28 mouse cellular contexts compared by ENCODE assay signal in the genomic region with DNA sequence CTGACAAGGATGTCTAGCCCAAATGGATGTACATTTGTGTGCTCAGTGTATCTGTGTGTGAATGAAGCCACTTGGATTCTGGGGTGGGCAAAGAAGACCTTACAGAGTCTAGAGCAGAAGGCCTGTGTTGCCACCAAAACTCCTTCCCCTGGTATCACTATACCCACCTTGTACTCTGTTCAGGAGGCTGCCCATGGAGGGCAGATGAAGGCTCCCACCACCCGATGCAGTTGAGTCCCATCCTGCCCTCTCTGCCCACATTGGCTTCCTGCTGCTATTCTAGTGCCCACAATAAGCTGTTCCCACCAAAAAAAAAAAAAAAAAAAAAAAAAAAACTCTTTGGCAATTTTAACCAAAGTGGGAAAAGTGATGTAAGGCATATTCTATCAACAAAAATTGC. TPM values are rescaled to one million over a fixed set of nuclear protein-coding genes. Genes with fewer than 3 reads are reported as not detected.
DNase-seq lines count a peak whose midpoint lies in the region; ATAC-seq and TF ChIP-seq lines count a peak whose summit lies in the region.
"Had no signal": no experiment of that assay in that cellular context is flagged by ENCODE, and none has a peak within 500 bp of the region (broad histone marks: within the 10 kb centered on the region; RNA-seq: fewer than 3 reads in every experiment).

No protein-coding gene starts in this region.

- no peaks in the 10 kb centered on the region for H3K27me3 ChIP-seq in liver, adult 2 months (ENCODE audit: control insufficient read depth, insufficient read depth, low read length)
- no peaks in the 10 kb centered on the region for H3K27me3 ChIP-seq in liver, postnatal 0 days (ENCODE audit: insufficient read depth, low read length)
- H3K27me3 ChIP-seq: CH12.LX; embryonic facial prominence, embryonic 12.5 days; forebrain, embryonic 13.5 days; forebrain, embryonic 15.5 days had no signal

- TF ChIP-seq POLR2A in liver, adult 2 months (IDR thresholded peaks at IDR 0.05; ENCODE audit: extremely low read depth, insufficient read depth, low read length): no peak

- 0 out of 2 replicates have a peak overlapping the region, but pooled peaks have one; percentile 14 for H3K27ac ChIP-seq in liver, adult 2 months (replicated peaks; ENCODE audit: insufficient read depth, low read depth, low read length)
- no peak overlapping the region for H3K27ac ChIP-seq in liver, postnatal 0 days (ENCODE audit: low read depth)
- no peak overlapping the region for H3K27ac ChIP-seq in ES-E14 (ENCODE audit: insufficient read depth, low read depth, low read length, poor library complexity, severe bottlenecking)
- H3K27ac ChIP-seq: embryonic facial prominence, embryonic 10.5 days; embryonic facial prominence, embryonic 12.5 days; forebrain, embryonic 13.5 days; forebrain, embryonic 15.5 days had no signal

- in situ Hi-C loops in ES-E14 (cut with MboI; ENCODE audit: low sequenced_read_pairs in 2 of 2, unreplicated experiment in 2 of 2): no loop called here

- no peak for DNase-seq in liver, adult 2 months (ENCODE audit: extremely low read depth, low read depth, low spot score)
- DNase-seq in liver, postnatal 0 days: no peak
- DNase-seq in 416B (ENCODE audit: low read depth) (peak; percentile 68), ES-E14 (ENCODE audit: low read depth, low spot score) (no peak)
- DNase-seq in thymus, postnatal 0 days (ENCODE audit: low spot score): no peak
- DNase-seq in thymus, postnatal 10 days (ENCODE audit: low spot score in 2 of 2): no peak
- DNase-seq: adrenal gland, adult 2 months; adrenal gland, postnatal 10 days; adrenal gland, postnatal 25 days; B cell, adult 2 months; cerebellum, adult 11 months; cerebellum, adult 18-20 months; cerebellum, adult 8-10 months; cerebellum, adult 9-11 months; cerebellum, postnatal 36 days; forebrain, postnatal 0 days had no signal

- no peak for TF ChIP-seq EP300 in liver, postnatal 0 days (IDR thresholded peaks at IDR 0.05; ENCODE audit: low read depth)

- peaks cover 14% of the 10 kb centered on the region for H3K4me1 ChIP-seq in liver, adult 2 months (ENCODE audit: control insufficient read depth, insufficient read depth, low read length)
- H3K4me1 ChIP-seq in liver, postnatal 0 days (ENCODE audit: insufficient read depth): no peaks in the 10 kb centered on the region
- H3K4me1 ChIP-seq in ES-E14 (ENCODE audit: control insufficient read depth in 2 of 2, insufficient read depth in 2 of 2, low read length in 2 of 2, poor library complexity in 1 of 2): no peaks in the 10 kb centered on the region
- H3K4me1 ChIP-seq: embryonic facial prominence, embryonic 10.5 days; embryonic facial prominence, embryonic 12.5 days; forebrain, embryonic 13.5 days; forebrain, embryonic 15.5 days had no signal

- TF ChIP-seq CTCF in liver, adult 2 months (IDR thresholded peaks at IDR 0.05; ENCODE audit: low read depth, low read length): no peak
- TF ChIP-seq CTCF in liver, postnatal 0 days (IDR thresholded peaks at IDR 0.05; ENCODE audit: low read depth): no peak

- H3K9me3 ChIP-seq in liver, postnatal 0 days (ENCODE audit: low read length): no peaks in the 10 kb centered on the region
- H3K9me3 ChIP-seq in ES-E14 (ENCODE audit: control insufficient read depth, insufficient read depth, low read depth, low read length): no peaks in the 10 kb centered on the region
- H3K9me3 ChIP-seq: embryonic facial prominence, embryonic 10.5 days; embryonic facial prominence, embryonic 12.5 days; forebrain, embryonic 13.5 days; forebrain, embryonic 15.5 days had no signal

- H3K4me2 ChIP-seq in liver, postnatal 0 days (ENCODE audit: low read depth, low read length): no peak overlapping the region
- H3K4me2 ChIP-seq: embryonic facial prominence, embryonic 12.5 days; forebrain, embryonic 13.5 days; forebrain, embryonic 15.5 days had no signal

- peaks cover 3% of the 10 kb centered on the region; the same call in 1 of the 2 replicates for H3K79me2 ChIP-seq in liver, adult 2 months (ENCODE audit: control insufficient read depth, insufficient read depth, low read length)

- peaks cover 4% of the 10 kb centered on the region for H3K36me3 ChIP-seq in liver, adult 2 months (ENCODE audit: control insufficient read depth, insufficient read depth, low read length)
- H3K36me3 ChIP-seq in liver, postnatal 0 days (replicated peaks; ENCODE audit: insufficient read depth, low read length): no peaks in the 10 kb centered on the region
- no peaks in the 10 kb centered on the region for H3K36me3 ChIP-seq in ES-E14 (ENCODE audit: control insufficient read depth, insufficient read depth, low read length, poor library complexity, severe bottlenecking)
- H3K36me3 ChIP-seq: embryonic facial prominence, embryonic 10.5 days; embryonic facial prominence, embryonic 12.5 days; forebrain, embryonic 15.5 days had no signal

- no peak overlapping the region for H3K9ac ChIP-seq in liver, adult 2 months (ENCODE audit: low read depth, low read length)
- H3K9ac ChIP-seq in liver, postnatal 0 days (replicated peaks): no peak overlapping the region
- no peak overlapping the region for H3K9ac ChIP-seq in ES-E14 (ENCODE audit: insufficient read depth, low read depth, low read length, poor library complexity, severe bottlenecking)
- H3K9ac ChIP-seq: embryonic facial prominence, embryonic 12.5 days; forebrain, embryonic 13.5 days; forebrain, embryonic 15.5 days; forebrain, postnatal 0 days had no signal

- no peak; the same call in 1 of the 2 replicates for ATAC-seq in liver, postnatal 0 days
- ATAC-seq: CD4-positive, CD25-positive, alpha-beta regulatory T cell, adult 4 months; forebrain, embryonic 13.5 days; forebrain, embryonic 15.5 days; forebrain, postnatal 0 days had no signal

- WGBS in liver, adult 2 months: 100% methylated on average over 1 of the region's 1 CpGs
- 33% methylated on average over 1 of the region's 1 CpGs for WGBS in liver, postnatal 0 days (ENCODE audit: insufficient replicate concordance)

- H3K4me3 ChIP-seq in liver, adult 2 months (ENCODE audit: insufficient read depth, low read depth, low read length): no peak overlapping the region
- no peak overlapping the region for H3K4me3 ChIP-seq in liver, postnatal 0 days (ENCODE audit: low read depth, low read length)
- no peak overlapping the region for H3K4me3 ChIP-seq in ES-E14 (ENCODE audit: insufficient read depth in 1 of 2, low read depth in 1 of 2, low read length in 2 of 2, poor library complexity in 1 of 2, severe bottlenecking in 1 of 2)
- H3K4me3 ChIP-seq: embryonic facial prominence, embryonic 10.5 days; embryonic facial prominence, embryonic 12.5 days; forebrain, embryonic 13.5 days; forebrain, embryonic 15.5 days had no signal

TF ChIP-seq in ES-E14, 5 proteins besides CTCF, POLR2A, EP300 and RAD21:
- TF ChIP-seq ZNF384 (IDR thresholded peaks at IDR 0.05; ENCODE audit: low read depth, low read length): 0 out of 2 replicates have a peak, but pooled peaks have one; percentile 31
- TF ChIP-seq HCFC1 (IDR thresholded peaks at IDR 0.05; ENCODE audit: borderline replicate concordance, insufficient read depth, low read length): no peak

RNA-seq across cellular contexts. Expression of gene Gm4756, which starts 28.0 kb away (rescaled TPM):
- total RNA-seq in liver, adult 2 months (2014; rRNA removed): 72.0 and 103 TPM in 2 replicates
- 117 and 146 TPM in 2 replicates for polyA plus RNA-seq in liver, adult 2 months (2012; rRNA removed)
- polyA plus RNA-seq in liver, postnatal 0 days (2015; fragmentation: Nextera tagmentation; extraction: Ambion mirVana): 0.17 and 0.25 TPM in 2 replicates
- total RNA-seq in ES-E14 (2012; rRNA removed): 0.63 and 0.67 TPM in 2 replicates
- not detected in 2 replicates for polyA plus RNA-seq in thymus, postnatal 0 days (2015; fragmentation: Nextera tagmentation; extraction: Ambion mirVana)
- total RNA-seq: adrenal gland, postnatal 10 days; adrenal gland, postnatal 25 days; adrenal gland, postnatal 4 days; CH12.LX; forebrain, postnatal 0 days; MEL had no signal
- polyA plus RNA-seq: brain, embryonic 14.5 days; CD4-positive, CD25-positive, alpha-beta regulatory T cell, adult 4 months; cortical plate, adult 2 months; embryonic facial prominence, embryonic 10.5 days; embryonic facial prominence, embryonic 12.5 days; embryonic facial prominence, embryonic 14.5 days; forebrain, embryonic 11.5 days; forebrain, embryonic 13.5 days; forebrain, embryonic 15.5 days; forebrain, postnatal 0 days had no signal

RNA-seq across cellular contexts. Expression of gene Dhrs7, which starts 43.3 kb away (rescaled TPM):
- 58.5 and 70.3 TPM in 2 replicates for total RNA-seq in liver, adult 2 months (2014; rRNA removed)
- 37.2 and 41.8 TPM in 2 replicates for polyA plus RNA-seq in liver, adult 2 months (2012; rRNA removed)
- polyA plus RNA-seq in liver, postnatal 0 days (2015; fragmentation: Nextera tagmentation; extraction: Ambion mirVana): 54.0 and 54.4 TPM in 2 replicates
- 11.1 and 24.3 TPM in 2 replicates for total RNA-seq in ES-E14 (2012; rRNA removed)
- polyA plus RNA-seq in thymus, postnatal 0 days (2015; fragmentation: Nextera tagmentation; extraction: Ambion mirVana): 28.8 and 30.5 TPM in 2 replicates

Comparison
In these comparisons a context has a peak if more than half of its experiments do, and no peak if none do; other contexts are left out.
1. RNA of gene Gm4756, which starts 28.0 kb away (polyA plus RNA-seq): 117 to 146 TPM in liver, adult 2 months; 0.17 to 0.25 TPM in liver, postnatal 0 days and not detected in thymus, postnatal 0 days; every median in the first group is over 10 times any median in the second.